Mouse (Mus musculus): ENCODE measurements around the gene Map2.

GRCm38 (mm10) chr1:66223331-66223730, 48.3 kb downstream of the Map2 start:
- TF ChIP-seq POLR2A (IDR thresholded peaks at IDR 0.05; ENCODE audit: borderline replicate concordance, low read depth, low read length) (no peak), CTCF (IDR thresholded peaks at IDR 0.05; ENCODE audit: low read depth, low read length) (no peak)

Data from bone marrow macrophage, adult 2 months (primary cell).